Mouse (Mus musculus) embryonic facial prominence, embryonic 14.5 days (tissue): ENCODE measurements around the gene Wnt4. TPM values are rescaled to one million over a fixed set of nuclear protein-coding genes. Genes with fewer than 3 reads are reported as not detected.

Experiments
- ATAC-seq: fragments of 200-750 bp; cut with Nextera tagmentation; 2 replicates; pipeline ENCODE4 v1.8.0; 2017; ENCODE audit warnings: low read depth, moderate number of reproducible peaks, moderate TSS enrichment
- DNase-seq: peaks from one replicate; pipeline ENCODE4 v3.0.0-alpha.2; 2015; ENCODE audit warnings: low spot score
- H3K27ac ChIP-seq: fragments of 300-500 bp; sonication (generic); replicated peaks from 2 replicates; pipeline ENCODE4 v1.5.1; 2014; ENCODE audit warnings: low read depth, mild to moderate bottlenecking, low read length, moderate library complexity
- H3K27me3 ChIP-seq: fragments of 300-500 bp; sonication (generic); replicated peaks from 2 replicates; pipeline ENCODE4 v1.6.1; 2014; ENCODE audit warnings: low read length; ENCODE audit not compliant: control insufficient read depth, insufficient read depth
- H3K36me3 ChIP-seq: fragments of 300-500 bp; sonication (generic); 2 replicates; pipeline ENCODE4 v1.6.1; 2014; ENCODE audit warnings: low read length, mixed read lengths; ENCODE audit not compliant: control insufficient read depth, insufficient read depth
- H3K4me1 ChIP-seq: fragments of 300-500 bp; sonication (generic); 2 replicates; pipeline ENCODE4 v1.6.1; 2014; ENCODE audit warnings: antibody characterized with exemption, low read length; ENCODE audit not compliant: control insufficient read depth, insufficient read depth
- H3K4me2 ChIP-seq: fragments of 300-500 bp; sonication (generic); 2 replicates; pipeline ENCODE4 v1.6.1; 2014; ENCODE audit warnings: low read depth, mild to moderate bottlenecking, low read length, moderate library complexity, mixed read lengths
- H3K4me3 ChIP-seq: fragments of 300-500 bp; sonication (generic); 2 replicates; pipeline ENCODE4 v1.5.1; 2014; ENCODE audit warnings: low read depth, mild to moderate bottlenecking, low read length
- H3K9ac ChIP-seq: fragments of 300-500 bp; sonication (generic); 2 replicates; pipeline ENCODE4 v1.6.1; 2014; ENCODE audit warnings: low read depth, mild to moderate bottlenecking, low read length, moderate library complexity, mixed read lengths
- H3K9me3 ChIP-seq: fragments of 300-500 bp; sonication (generic); 2 replicates; pipeline ENCODE4 v1.6.1; 2016; ENCODE audit warnings: low read length; ENCODE audit not compliant: control insufficient read depth
- WGBS: fragments of 180-500 bp; shearing (Covaris S2); extraction: QIAGEN DNeasy Blood & Tissue Kit; methylation state at CpG from one replicate; pipeline ENCODE4 v1.1.7; 2014; 5-methylcytosine and 5-hydroxymethylcytosine counted together
- polyA plus RNA-seq: library from polyadenylated mRNA; unstranded; fragments of >200 nt; fragmentation: Nextera tagmentation; extraction: Ambion mirVana; gene quantifications from 2 replicates; pipeline ENCODE4 v1.2.1, GENCODE M21; 2014

Gene Wnt4
- 4.7 and 5.6 TPM in 2 replicates for polyA plus RNA-seq

GRCm38 (mm10) chr4:137277166-137277513 lies at the start of gene Wnt4:
TSS of gene Wnt4 (plus strand) at chr4:137277489.
- peaks cover 64% of the 10 kb centered on the region for H3K27me3 ChIP-seq

GRCm38 (mm10) chr4:137228566-137229115 lies 48.6 kb upstream of the Wnt4 start:
- no peak overlapping the region for H3K9ac ChIP-seq
- H3K9me3 ChIP-seq = no peaks in the 10 kb centered on the region
- no peak overlapping the region for H3K4me2 ChIP-seq
- H3K4me1 ChIP-seq = 0 out of 2 replicates have a peak, but pooled peaks cover 7% of the 10 kb centered on the region
- no peak for ATAC-seq
- WGBS = 78% methylated on average over 13 of the region's 15 CpGs
- H3K4me3 ChIP-seq = no peak overlapping the region
- no peak for DNase-seq
- no peaks in the 10 kb centered on the region for H3K27me3 ChIP-seq
- H3K27ac ChIP-seq = no peak overlapping the region
- H3K36me3 ChIP-seq = no peaks in the 10 kb centered on the region

More at GRCm38 (mm10) chr4:137277166-137277513, at the start of gene Wnt4:
- no CpG with 5 or more reads among the region's 45 CpGs for WGBS
- no peaks in the 10 kb centered on the region for H3K9me3 ChIP-seq
- H3K4me2 ChIP-seq = peak within 1 kb of the TSS; percentile 93
- peak; percentile 81 for DNase-seq
- peak within 1 kb of the TSS; percentile 50 for H3K4me3 ChIP-seq
- peak within 1 kb of the TSS; percentile 62 for H3K9ac ChIP-seq
- H3K4me1 ChIP-seq = peaks cover 6% of the 10 kb centered on the region; the same call in 1 of the 2 replicates
- H3K36me3 ChIP-seq = no peaks in the 10 kb centered on the region
- peak; percentile 78 for ATAC-seq
- no peak within 1 kb of the TSS; the same call in 1 of the 2 replicates for H3K27ac ChIP-seq

- ATAC-seq (peak; percentile 60), DNase-seq (peak; percentile 61)
- Histone ChIP-seq H3K9ac (no peak overlapping the region), H3K27ac (no peak overlapping the region), H3K4me1 (0 out of 2 replicates have a peak, but pooled peaks cover 7% of the 10 kb centered on the region), H3K36me3 (no peaks in the 10 kb centered on the region), H3K4me3 (no peak overlapping the region), H3K27me3 (no peaks in the 10 kb centered on the region), H3K9me3 (no peaks in the 10 kb centered on the region), H3K4me2 (no peak overlapping the region)
- WGBS = 67% methylated on average over 16 of the region's 16 CpGs
Measured at GRCm38 (mm10) chr4:137231494-137232470, 45.5 kb upstream of the Wnt4 start.

GRCm38 (mm10) chr4:137233632-137234031 lies 43.7 kb upstream of the Wnt4 start:
- H3K4me2 ChIP-seq = no peak overlapping the region
- H3K9me3 ChIP-seq = no peaks in the 10 kb centered on the region
- no peaks in the 10 kb centered on the region for H3K27me3 ChIP-seq
- DNase-seq (no peak), ATAC-seq (no peak)
- 0 out of 2 replicates have a peak, but pooled peaks cover 7% of the 10 kb centered on the region for H3K4me1 ChIP-seq
- 66% methylated on average over 5 of the region's 5 CpGs for WGBS
- H3K9ac ChIP-seq = no peak overlapping the region
- H3K4me3 ChIP-seq = no peak overlapping the region
- no peaks in the 10 kb centered on the region for H3K36me3 ChIP-seq
- H3K27ac ChIP-seq = no peak overlapping the region

- H3K9ac ChIP-seq = no peak overlapping the region
- H3K27ac ChIP-seq = no peak overlapping the region
- no peaks in the 10 kb centered on the region for H3K9me3 ChIP-seq
- no peak overlapping the region for H3K4me2 ChIP-seq
- 88% methylated on average over 2 of the region's 2 CpGs for WGBS
- no peak overlapping the region for H3K4me3 ChIP-seq
- H3K4me1 ChIP-seq = 0 out of 2 replicates have a peak, but pooled peaks cover 7% of the 10 kb centered on the region
- H3K36me3 ChIP-seq = no peaks in the 10 kb centered on the region
- no peak for ATAC-seq
- DNase-seq = no peak
- no peaks in the 10 kb centered on the region for H3K27me3 ChIP-seq
Measured at GRCm38 (mm10) chr4:137234444-137234843, 42.8 kb upstream of the Wnt4 start.

- H3K4me3 ChIP-seq = no peak overlapping the region
- H3K27me3 ChIP-seq = no peaks in the 10 kb centered on the region
- DNase-seq (no peak), ATAC-seq (no peak)
- H3K4me1 ChIP-seq = 0 out of 2 replicates have a peak, but pooled peaks cover 7% of the 10 kb centered on the region
- H3K36me3 ChIP-seq = no peaks in the 10 kb centered on the region
- WGBS = 64% methylated on average over 9 of the region's 9 CpGs
- peaks cover 9% of the 10 kb centered on the region; the same call in 1 of the 2 replicates for H3K9me3 ChIP-seq
- H3K9ac ChIP-seq = no peak overlapping the region
- no peak overlapping the region for H3K4me2 ChIP-seq
- H3K27ac ChIP-seq = no peak overlapping the region
Measured at GRCm38 (mm10) chr4:137235368-137235767, 41.9 kb upstream of the Wnt4 start.

- Histone ChIP-seq H3K4me1 (no peaks in the 10 kb centered on the region), H3K4me2 (no peak overlapping the region), H3K9ac (no peak overlapping the region), H3K27me3 (no peaks in the 10 kb centered on the region), H3K27ac (no peak overlapping the region), H3K4me3 (no peak overlapping the region), H3K36me3 (no peaks in the 10 kb centered on the region), H3K9me3 (peaks cover 5% of the 10 kb centered on the region; the same call in 1 of the 2 replicates)
- 75% methylated on average over 9 of the region's 9 CpGs for WGBS
- DNase-seq (no peak), ATAC-seq (no peak)
Measured at GRCm38 (mm10) chr4:137244883-137245282, 32.4 kb upstream of the Wnt4 start.

GRCm38 (mm10) chr4:137250333-137250732 lies 27.0 kb upstream of the Wnt4 start:
- Histone ChIP-seq H3K36me3 (no peaks in the 10 kb centered on the region), H3K4me1 (no peaks in the 10 kb centered on the region), H3K27me3 (no peaks in the 10 kb centered on the region), H3K4me3 (no peak overlapping the region), H3K9me3 (no peaks in the 10 kb centered on the region), H3K9ac (no peak overlapping the region), H3K27ac (no peak overlapping the region), H3K4me2 (no peak overlapping the region)
- peak; percentile 20 for DNase-seq
- 0 out of 2 replicates have a peak, but pooled peaks have one; percentile 18 for ATAC-seq
- WGBS = 42% methylated on average over 5 of the region's 5 CpGs
